Mouse (Mus musculus): Measurements from ENCODE around the gene Lpin2. TPM values are rescaled to one million over a fixed set of nuclear protein-coding genes. Genes with fewer than 3 reads are reported as not detected.

The Lpin2 gene
- polyA plus RNA-seq, 1 experiment from 2014 or later, result 65.8 TPM

- no peak for DNase-seq (ENCODE audit: low spot score)
- no peaks in the 10 kb centered on the region for H3K27me3 ChIP-seq (replicated peaks; ENCODE audit: insufficient read depth, low read length)
- H3K36me3 ChIP-seq (ENCODE audit: insufficient read depth, low read length), result peaks cover 71% of the 10 kb centered on the region
- no peaks in the 10 kb centered on the region for H3K9me3 ChIP-seq (ENCODE audit: low read length)
- H3K4me2 ChIP-seq (replicated peaks; ENCODE audit: low read depth, low read length), result no peak overlapping the region
- ATAC-seq, result no peak
- no peak overlapping the region for H3K27ac ChIP-seq (ENCODE audit: low read length)
- 91% methylated on average over 7 of the region's 7 CpGs for WGBS
- TF ChIP-seq EP300 (IDR thresholded peaks at IDR 0.05) (no peak), CTCF (IDR thresholded peaks at IDR 0.05) (no peak)
- H3K4me3 ChIP-seq (ENCODE audit: low read depth, low read length), result no peak overlapping the region
- no peaks in the 10 kb centered on the region for H3K4me1 ChIP-seq (ENCODE audit: insufficient read depth, low read depth, low read length)
- H3K9ac ChIP-seq (replicated peaks; ENCODE audit: low read depth), result no peak overlapping the region
Measured at GRCm38 (mm10) chr17:71238494-71238893, 56.1 kb downstream of the Lpin2 start.

DNA sequence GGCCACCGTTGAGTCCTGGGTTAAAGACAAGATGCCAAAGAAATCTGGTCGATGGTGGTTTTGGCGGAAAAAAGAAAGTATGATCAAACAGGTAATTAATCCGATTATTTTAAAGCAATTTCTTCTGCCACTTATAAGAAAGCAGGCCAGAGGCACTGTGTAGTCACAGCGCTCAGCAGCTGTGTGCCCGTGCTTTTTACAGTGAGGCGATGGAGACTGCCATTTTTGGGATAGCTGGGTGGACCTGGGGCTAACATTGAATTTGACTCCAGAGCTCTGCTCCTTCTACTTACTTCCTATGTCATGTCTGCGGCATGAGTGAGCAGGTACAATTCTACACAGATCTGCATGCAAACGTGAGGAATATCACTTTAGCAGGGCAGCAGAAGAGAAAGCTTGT lies 58.5 kb downstream of the Lpin2 start:
- no peaks in the 10 kb centered on the region for H3K27me3 ChIP-seq (replicated peaks; ENCODE audit: insufficient read depth, low read length)
- no peak for TF ChIP-seq CTCF (IDR thresholded peaks at IDR 0.05)
- TF ChIP-seq EP300 (IDR thresholded peaks at IDR 0.05), result no peak
- no peak overlapping the region for H3K27ac ChIP-seq (ENCODE audit: low read length)
- no peak overlapping the region for H3K9ac ChIP-seq (replicated peaks; ENCODE audit: low read depth)
- WGBS, result 92% methylated on average over 9 of the region's 9 CpGs
- no peak overlapping the region for H3K4me2 ChIP-seq (replicated peaks; ENCODE audit: low read depth, low read length)
- DNase-seq (ENCODE audit: low spot score), result no peak
- ATAC-seq, result no peak
- H3K9me3 ChIP-seq (ENCODE audit: low read length), result no peaks in the 10 kb centered on the region
- H3K4me3 ChIP-seq (ENCODE audit: low read depth, low read length), result no peak overlapping the region
- H3K4me1 ChIP-seq (ENCODE audit: insufficient read depth, low read depth, low read length), result no peaks in the 10 kb centered on the region
- peaks cover 72% of the 10 kb centered on the region for H3K36me3 ChIP-seq (ENCODE audit: insufficient read depth, low read length)

DNA sequence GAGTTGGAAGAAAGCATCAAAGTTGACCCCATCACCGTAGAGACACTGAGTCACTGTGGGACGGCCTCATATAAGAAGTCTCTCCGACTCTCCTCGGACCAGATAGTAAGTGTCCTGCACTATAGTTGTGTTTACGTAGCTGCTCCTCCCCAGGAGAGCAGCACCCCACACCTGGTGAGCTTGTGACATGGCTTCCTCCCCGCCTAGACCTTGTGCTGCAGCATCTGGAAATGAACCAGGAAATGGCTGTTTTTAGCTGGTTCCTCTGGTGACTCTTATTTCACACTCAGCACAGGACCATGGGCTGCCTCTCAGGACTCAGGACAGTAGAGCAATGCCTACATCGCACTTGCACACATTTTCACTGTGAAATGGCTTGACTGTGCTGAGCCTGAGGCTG lies 60.3 kb downstream of the Lpin2 start:
- H3K4me1 ChIP-seq (ENCODE audit: insufficient read depth, low read depth, low read length), result no peaks in the 10 kb centered on the region
- WGBS, result 95% methylated on average over 7 of the region's 7 CpGs
- H3K36me3 ChIP-seq (ENCODE audit: insufficient read depth, low read length), result peaks cover 75% of the 10 kb centered on the region
- H3K9me3 ChIP-seq (ENCODE audit: low read length), result no peaks in the 10 kb centered on the region
- no peaks in the 10 kb centered on the region for H3K27me3 ChIP-seq (replicated peaks; ENCODE audit: insufficient read depth, low read length)
- no peak overlapping the region for H3K27ac ChIP-seq (ENCODE audit: low read length)
- no peak for TF ChIP-seq EP300 (IDR thresholded peaks at IDR 0.05)
- TF ChIP-seq CTCF (IDR thresholded peaks at IDR 0.05), result no peak
- H3K9ac ChIP-seq (replicated peaks; ENCODE audit: low read depth), result no peak overlapping the region
- no peak for ATAC-seq
- H3K4me2 ChIP-seq (replicated peaks; ENCODE audit: low read depth, low read length), result no peak overlapping the region
- H3K4me3 ChIP-seq (ENCODE audit: low read depth, low read length), result no peak overlapping the region
- DNase-seq (ENCODE audit: low spot score), result no peak

DNA sequence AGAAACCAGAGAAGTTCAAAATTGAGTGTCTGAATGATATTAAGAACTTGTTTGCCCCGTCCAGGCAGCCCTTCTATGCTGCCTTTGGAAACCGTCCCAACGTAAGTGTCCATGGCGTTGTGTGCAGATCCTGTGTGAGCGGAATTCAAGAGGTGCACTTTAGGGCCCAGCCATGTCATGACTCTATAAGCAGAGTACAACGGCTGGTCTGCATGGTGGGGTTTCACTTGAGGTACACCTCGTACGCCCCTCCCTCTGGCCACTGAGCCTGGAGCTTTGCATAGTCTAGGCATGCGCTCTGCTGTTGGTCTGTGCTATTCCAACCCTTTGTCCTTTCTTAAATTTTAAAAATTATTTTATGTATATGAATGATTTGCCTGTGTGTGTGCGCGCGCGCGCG lies 62.8 kb downstream of the Lpin2 start:
- Histone ChIP-seq H3K4me2 (replicated peaks; ENCODE audit: low read depth, low read length) (no peak overlapping the region), H3K9me3 (ENCODE audit: low read length) (no peaks in the 10 kb centered on the region), H3K27me3 (replicated peaks; ENCODE audit: insufficient read depth, low read length) (no peaks in the 10 kb centered on the region), H3K4me1 (ENCODE audit: insufficient read depth, low read depth, low read length) (no peaks in the 10 kb centered on the region), H3K27ac (ENCODE audit: low read length) (no peak overlapping the region), H3K4me3 (ENCODE audit: low read depth, low read length) (no peak overlapping the region), H3K36me3 (ENCODE audit: insufficient read depth, low read length) (peaks cover 73% of the 10 kb centered on the region), H3K9ac (replicated peaks; ENCODE audit: low read depth) (no peak overlapping the region)
- TF ChIP-seq EP300 (IDR thresholded peaks at IDR 0.05) (no peak), CTCF (IDR thresholded peaks at IDR 0.05) (no peak)
- WGBS, result 94% methylated on average over 15 of the region's 15 CpGs
- ATAC-seq (no peak), DNase-seq (ENCODE audit: low spot score) (no peak)

DNA sequence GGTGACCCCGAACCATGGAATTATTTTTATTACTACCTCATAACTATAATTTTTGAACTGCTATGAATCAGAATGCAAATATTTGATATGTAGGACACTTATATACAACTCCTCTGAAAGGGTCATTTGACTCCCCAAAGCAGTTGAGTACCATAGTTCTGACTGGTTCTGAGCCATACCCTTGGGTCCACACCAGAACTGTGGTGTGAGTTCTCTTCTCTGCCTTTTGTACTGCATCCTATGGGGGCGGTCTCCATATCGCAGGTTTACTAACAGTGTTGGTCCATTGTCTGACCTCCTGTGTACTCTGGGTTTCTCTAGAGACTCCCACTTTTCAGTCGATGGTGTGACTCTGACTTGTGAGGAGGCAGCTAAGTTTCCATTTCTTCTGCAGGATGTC lies 63.7 kb downstream of the Lpin2 start:
- ATAC-seq (no peak), DNase-seq (ENCODE audit: low spot score) (no peak)
- Histone ChIP-seq H3K9ac (replicated peaks; ENCODE audit: low read depth) (no peak overlapping the region), H3K9me3 (ENCODE audit: low read length) (no peaks in the 10 kb centered on the region), H3K4me3 (ENCODE audit: low read depth, low read length) (no peak overlapping the region), H3K36me3 (ENCODE audit: insufficient read depth, low read length) (peaks cover 68% of the 10 kb centered on the region), H3K27ac (ENCODE audit: low read length) (no peak overlapping the region), H3K4me1 (ENCODE audit: insufficient read depth, low read depth, low read length) (no peaks in the 10 kb centered on the region), H3K4me2 (replicated peaks; ENCODE audit: low read depth, low read length) (no peak overlapping the region), H3K27me3 (replicated peaks; ENCODE audit: insufficient read depth, low read length) (no peaks in the 10 kb centered on the region)
- 90% methylated on average over 4 of the region's 4 CpGs for WGBS
- no peak for TF ChIP-seq EP300 (IDR thresholded peaks at IDR 0.05)

- ATAC-seq (no peak), DNase-seq (ENCODE audit: low spot score) (no peak)
- H3K36me3 ChIP-seq (ENCODE audit: insufficient read depth, low read length), result peaks cover 39% of the 10 kb centered on the region
- H3K4me2 ChIP-seq (replicated peaks; ENCODE audit: low read depth, low read length), result no peak overlapping the region
- 79% methylated on average over 6 of the region's 6 CpGs for WGBS
- H3K9ac ChIP-seq (replicated peaks; ENCODE audit: low read depth), result no peak overlapping the region
- H3K27me3 ChIP-seq (replicated peaks; ENCODE audit: insufficient read depth, low read length), result no peaks in the 10 kb centered on the region
- H3K4me3 ChIP-seq (ENCODE audit: low read depth, low read length), result no peak overlapping the region
- no peaks in the 10 kb centered on the region for H3K9me3 ChIP-seq (ENCODE audit: low read length)
- TF ChIP-seq CTCF (IDR thresholded peaks at IDR 0.05), result no peak
- no peak for TF ChIP-seq EP300 (IDR thresholded peaks at IDR 0.05)
- no peaks in the 10 kb centered on the region for H3K4me1 ChIP-seq (ENCODE audit: insufficient read depth, low read depth, low read length)
- no peak overlapping the region for H3K27ac ChIP-seq (ENCODE audit: low read length)
Measured at GRCm38 (mm10) chr17:71248963-71249362, 66.6 kb downstream of the Lpin2 start.

DNA sequence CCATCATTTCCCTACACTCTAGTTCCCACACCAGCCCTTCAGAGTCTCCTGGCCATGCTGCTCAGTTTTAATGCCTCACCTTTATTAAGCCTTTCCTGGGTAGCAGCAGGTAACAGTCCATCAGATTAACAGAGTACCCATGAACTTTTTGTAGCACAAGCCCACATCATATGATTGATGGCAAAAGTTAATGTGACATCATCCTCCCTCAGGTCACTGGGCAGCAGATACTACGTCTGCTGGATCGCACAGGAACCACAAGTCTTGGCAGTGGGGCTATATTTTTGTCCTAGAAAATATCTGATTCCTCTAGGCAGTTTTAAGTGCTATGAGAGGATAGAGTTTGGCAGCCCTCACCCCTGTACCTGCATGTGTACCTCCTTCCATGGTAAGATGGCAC lies 67.7 kb downstream of the Lpin2 start:
- H3K27ac ChIP-seq (ENCODE audit: low read length), result no peak overlapping the region
- 59% methylated on average over 2 of the region's 2 CpGs for WGBS
- H3K4me2 ChIP-seq (replicated peaks; ENCODE audit: low read depth, low read length), result no peak overlapping the region
- H3K9me3 ChIP-seq (ENCODE audit: low read length), result no peaks in the 10 kb centered on the region
- H3K36me3 ChIP-seq (ENCODE audit: insufficient read depth, low read length), result peaks cover 32% of the 10 kb centered on the region
- H3K27me3 ChIP-seq (replicated peaks; ENCODE audit: insufficient read depth, low read length), result no peaks in the 10 kb centered on the region
- H3K4me3 ChIP-seq (ENCODE audit: low read depth, low read length), result no peak overlapping the region
- no peak for TF ChIP-seq EP300 (IDR thresholded peaks at IDR 0.05)
- no peak for TF ChIP-seq CTCF (IDR thresholded peaks at IDR 0.05)
- no peaks in the 10 kb centered on the region for H3K4me1 ChIP-seq (ENCODE audit: insufficient read depth, low read depth, low read length)
- ATAC-seq (no peak), DNase-seq (ENCODE audit: low spot score) (no peak)
- no peak overlapping the region for H3K9ac ChIP-seq (replicated peaks; ENCODE audit: low read depth)

Data from lung, postnatal 0 days (tissue).